Mouse (Mus musculus) MN1 (cell line): ENCODE data around the gene Cdc42se2.

Source experiments
- DNase-seq: peaks from one replicate; pipeline ENCODE4 v3.0.0-alpha.2; 2016; ENCODE audit warnings: low spot score

Gene Cdc42se2

GRCm38 (mm10) chr11:54787488-54788474, at the start of gene Cdc42se2:
Gene Cdc42se2 (minus strand): TSS chr11:54787675.
- peak; percentile 99 for DNase-seq

GRCm38 (mm10) chr11:54836106-54836505, 48.6 kb upstream of the Cdc42se2 start:
- no peak for DNase-seq

- no peak for DNase-seq
Measured at GRCm38 (mm10) chr11:54834596-54834995, 47.1 kb upstream of the Cdc42se2 start.

- DNase-seq = no peak
Measured at GRCm38 (mm10) chr11:54833833-54834232, 46.4 kb upstream of the Cdc42se2 start.

- no peak for DNase-seq
Measured at GRCm38 (mm10) chr11:54826819-54827218, 39.3 kb upstream of the Cdc42se2 start.

- no peak for DNase-seq
Measured at GRCm38 (mm10) chr11:54825774-54826173, 38.3 kb upstream of the Cdc42se2 start.

- peak; percentile 90 for DNase-seq
Measured at GRCm38 (mm10) chr11:54823467-54823866, 36.0 kb upstream of the Cdc42se2 start.

- no peak for DNase-seq
Measured at GRCm38 (mm10) chr11:54819489-54819888, 32.0 kb upstream of the Cdc42se2 start.

- peak; percentile 66 for DNase-seq
Measured at GRCm38 (mm10) chr11:54817449-54817848, 30.0 kb upstream of the Cdc42se2 start.

GRCm38 (mm10) chr11:54815659-54816058, 28.2 kb upstream of the Cdc42se2 start:
- no peak for DNase-seq

- DNase-seq = no peak
Measured at GRCm38 (mm10) chr11:54812812-54813516, 25.5 kb upstream of the Cdc42se2 start.

GRCm38 (mm10) chr11:54812314-54812713, 24.8 kb upstream of the Cdc42se2 start:
- no peak for DNase-seq

- no peak for DNase-seq
Measured at GRCm38 (mm10) chr11:54811054-54811453, 23.6 kb upstream of the Cdc42se2 start.

GRCm38 (mm10) chr11:54809582-54809981, 22.1 kb upstream of the Cdc42se2 start:
- DNase-seq = no peak

GRCm38 (mm10) chr11:54808177-54808576, 20.7 kb upstream of the Cdc42se2 start:
- DNase-seq = no peak

GRCm38 (mm10) chr11:54807669-54808068, 20.2 kb upstream of the Cdc42se2 start:
- DNase-seq = no peak

- DNase-seq = no peak
Measured at GRCm38 (mm10) chr11:54806891-54807290, 19.4 kb upstream of the Cdc42se2 start.

GRCm38 (mm10) chr11:54805196-54805595, 17.7 kb upstream of the Cdc42se2 start:
- DNase-seq = peak; percentile 51

GRCm38 (mm10) chr11:54802621-54803020, 15.1 kb upstream of the Cdc42se2 start:
- no peak for DNase-seq

GRCm38 (mm10) chr11:54801791-54802558, 14.5 kb upstream of the Cdc42se2 start:
- no peak for DNase-seq

- peak; percentile 36 for DNase-seq
Measured at GRCm38 (mm10) chr11:54796551-54796950, 9.1 kb upstream of the Cdc42se2 start.

- no peak for DNase-seq
Measured at GRCm38 (mm10) chr11:54794678-54795077, 7.2 kb upstream of the Cdc42se2 start.
